Mouse (Mus musculus) retina, adult 2 months (tissue): Measurements from ENCODE around the gene Sirt3.

Experiments
- DNase-seq: peaks from one replicate; pipeline ENCODE4 v3.0.0-alpha.2; 2012; ENCODE audit warnings: low read depth, low spot score

Sirt3 gene

DNA sequence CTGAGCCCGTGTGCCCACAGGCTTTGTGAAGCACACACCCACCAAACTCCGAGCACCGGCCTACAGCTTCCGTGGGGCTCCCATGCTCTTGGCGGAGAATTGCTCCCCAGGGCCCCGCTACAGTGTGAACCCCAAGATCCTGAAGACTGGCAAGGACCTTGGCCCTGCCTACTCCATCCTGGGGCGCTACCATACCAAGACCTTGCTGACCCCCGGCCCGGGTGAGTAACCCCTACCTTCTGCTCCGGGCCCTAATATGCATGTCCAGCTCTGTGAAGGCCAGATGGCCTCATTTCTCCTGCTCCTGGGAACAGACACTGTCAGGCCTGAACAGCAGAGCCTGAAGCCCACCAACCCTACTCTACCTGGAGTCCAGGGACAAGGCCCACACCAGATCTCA is 33.5 kb downstream of the Sirt3 start:
- no peak for DNase-seq

DNA sequence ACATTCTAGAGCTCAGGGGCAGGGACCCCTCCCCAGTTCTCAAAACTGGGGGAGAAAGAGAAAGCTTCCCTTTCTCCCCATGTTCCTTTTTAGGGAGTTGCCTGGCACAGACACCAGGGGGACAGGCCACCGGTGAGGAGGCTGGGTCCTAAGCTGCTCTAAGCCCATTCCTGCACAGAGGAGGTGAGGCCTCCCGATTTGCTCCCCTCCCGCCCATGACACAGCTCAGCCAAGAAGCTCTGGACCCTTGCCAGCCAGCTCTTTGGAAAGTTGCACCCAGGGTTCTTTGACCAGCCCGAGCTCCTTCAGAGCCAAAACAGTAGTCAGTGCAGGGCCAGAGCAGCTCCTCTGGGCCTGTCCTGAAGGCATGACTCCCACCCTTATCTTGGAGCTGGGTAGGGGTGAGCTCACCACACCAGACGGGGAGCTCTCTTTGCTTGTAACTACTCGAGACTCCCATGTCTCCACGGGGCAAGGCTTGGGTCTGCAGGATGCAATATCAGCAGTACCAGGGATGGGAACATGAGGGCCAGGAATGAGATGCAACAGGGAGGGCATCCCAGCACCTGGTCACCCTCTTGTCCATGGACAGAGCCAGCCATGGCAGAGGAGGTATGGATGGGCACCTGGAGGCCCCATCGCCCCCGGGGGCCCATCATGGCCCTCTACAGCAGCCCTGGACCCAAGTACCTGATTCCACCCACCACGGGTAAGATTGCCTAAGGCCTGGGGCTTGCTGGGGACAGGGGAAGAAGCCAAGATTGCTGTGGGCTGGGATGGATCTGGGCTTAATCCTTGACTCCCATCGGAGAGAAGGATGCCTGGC is 34.1 kb downstream of the Sirt3 start, which contains the start of gene Odf3:
TSS of gene Odf3 (plus strand) at position 51 of the 826 bp plus-strand sequence.
- DNase-seq: no peak

DNA sequence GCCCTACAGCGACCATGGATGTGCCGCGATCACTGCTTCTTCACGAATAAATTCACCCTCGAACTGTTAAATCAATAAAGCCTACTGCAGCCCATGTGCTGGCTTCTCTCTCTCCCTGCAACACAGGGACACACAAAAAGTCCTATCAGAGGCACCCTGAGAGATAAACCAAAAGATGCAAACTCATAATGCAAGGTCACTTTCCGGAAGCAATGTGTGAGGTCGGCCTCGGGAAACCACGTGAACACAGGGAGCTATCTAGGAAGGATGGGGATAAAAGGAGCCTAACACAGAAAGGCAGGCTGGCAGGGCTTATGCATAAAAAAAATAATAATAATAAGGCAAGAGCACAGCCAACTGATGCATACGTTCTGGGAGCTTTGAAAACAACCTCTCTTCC is 35.4 kb downstream of the Sirt3 start:
- no peak for DNase-seq

DNA sequence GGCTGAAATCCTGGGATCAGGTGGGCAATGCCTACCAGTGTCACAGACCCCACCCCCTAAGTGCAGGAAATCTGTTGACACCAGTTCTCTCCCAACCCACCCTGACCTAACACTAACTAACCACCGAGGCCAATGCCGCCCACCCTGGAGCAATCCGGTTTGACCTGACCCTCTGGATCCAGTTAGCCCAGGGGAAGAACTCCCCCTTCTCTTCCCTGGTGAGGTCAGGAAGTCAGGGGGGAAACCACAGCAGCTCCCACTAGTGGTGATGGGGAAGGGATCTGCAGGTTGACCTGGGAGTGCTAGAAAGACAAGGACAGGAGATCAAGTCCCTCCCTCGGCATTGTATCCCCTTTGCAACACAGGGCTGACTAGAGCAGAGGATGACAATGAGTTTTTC is 36.4 kb downstream of the Sirt3 start:
- DNase-seq: no peak

DNA sequence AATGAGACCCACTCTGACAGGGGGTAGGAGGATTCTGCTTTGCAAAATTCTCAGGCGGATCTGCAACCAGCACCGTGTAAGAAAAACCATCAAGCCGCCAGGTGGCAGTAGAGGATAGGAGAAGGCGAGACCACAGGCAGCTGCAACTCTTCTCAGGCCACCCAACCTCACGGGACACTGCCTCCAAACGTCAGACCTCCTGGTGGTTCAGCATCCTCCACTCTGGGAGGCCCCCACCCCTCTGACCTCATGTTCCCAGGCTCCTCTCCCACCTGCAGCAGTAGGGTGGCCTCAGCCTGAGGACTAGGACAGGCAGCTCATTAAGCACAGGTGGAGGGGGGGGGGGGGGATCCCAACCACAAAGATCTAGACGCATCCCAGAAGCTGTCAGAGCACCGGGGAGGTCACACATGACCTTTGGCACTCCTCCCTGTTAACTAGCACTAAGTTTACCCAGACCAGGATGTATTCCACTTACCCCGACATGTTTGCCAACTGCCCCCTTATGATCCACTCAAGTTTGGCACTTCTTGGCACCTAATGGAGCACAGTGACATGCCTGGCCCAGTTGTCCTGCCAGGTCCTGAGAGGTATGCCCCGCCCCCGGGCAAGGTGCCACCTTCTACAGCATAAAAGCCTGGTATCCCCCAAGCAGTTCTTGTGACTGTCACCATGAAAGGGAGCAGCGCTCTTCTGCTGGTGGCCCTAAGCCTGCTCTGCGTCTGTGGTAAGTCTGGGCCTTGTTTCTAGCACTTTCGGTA is 37.0 kb downstream of the Sirt3 start, which contains the start of gene Scgb1c1:
TSS of gene Scgb1c1 (plus strand) at position 643 of the 761 bp plus-strand sequence.
- DNase-seq: peak; percentile 67

DNA sequence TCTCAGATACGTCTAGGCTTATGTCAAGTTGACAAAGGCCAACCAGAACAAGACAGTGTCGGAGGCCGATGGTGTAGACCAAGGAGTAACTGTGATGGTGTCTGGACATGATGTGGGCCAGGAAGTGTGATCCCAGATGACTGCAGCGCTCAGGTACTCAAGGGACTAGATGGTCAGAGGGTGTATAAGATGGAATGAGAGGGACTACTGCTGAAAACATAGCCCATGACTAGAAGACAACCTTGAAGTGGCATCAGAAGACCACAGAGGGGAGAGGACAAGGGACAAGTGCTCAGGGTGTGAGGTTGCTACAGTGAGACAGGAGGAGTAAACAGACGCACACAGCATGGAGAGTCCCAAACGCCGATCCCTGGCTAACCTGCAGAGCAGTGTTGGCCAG is 38.3 kb downstream of the Sirt3 start:
- no peak for DNase-seq

DNA sequence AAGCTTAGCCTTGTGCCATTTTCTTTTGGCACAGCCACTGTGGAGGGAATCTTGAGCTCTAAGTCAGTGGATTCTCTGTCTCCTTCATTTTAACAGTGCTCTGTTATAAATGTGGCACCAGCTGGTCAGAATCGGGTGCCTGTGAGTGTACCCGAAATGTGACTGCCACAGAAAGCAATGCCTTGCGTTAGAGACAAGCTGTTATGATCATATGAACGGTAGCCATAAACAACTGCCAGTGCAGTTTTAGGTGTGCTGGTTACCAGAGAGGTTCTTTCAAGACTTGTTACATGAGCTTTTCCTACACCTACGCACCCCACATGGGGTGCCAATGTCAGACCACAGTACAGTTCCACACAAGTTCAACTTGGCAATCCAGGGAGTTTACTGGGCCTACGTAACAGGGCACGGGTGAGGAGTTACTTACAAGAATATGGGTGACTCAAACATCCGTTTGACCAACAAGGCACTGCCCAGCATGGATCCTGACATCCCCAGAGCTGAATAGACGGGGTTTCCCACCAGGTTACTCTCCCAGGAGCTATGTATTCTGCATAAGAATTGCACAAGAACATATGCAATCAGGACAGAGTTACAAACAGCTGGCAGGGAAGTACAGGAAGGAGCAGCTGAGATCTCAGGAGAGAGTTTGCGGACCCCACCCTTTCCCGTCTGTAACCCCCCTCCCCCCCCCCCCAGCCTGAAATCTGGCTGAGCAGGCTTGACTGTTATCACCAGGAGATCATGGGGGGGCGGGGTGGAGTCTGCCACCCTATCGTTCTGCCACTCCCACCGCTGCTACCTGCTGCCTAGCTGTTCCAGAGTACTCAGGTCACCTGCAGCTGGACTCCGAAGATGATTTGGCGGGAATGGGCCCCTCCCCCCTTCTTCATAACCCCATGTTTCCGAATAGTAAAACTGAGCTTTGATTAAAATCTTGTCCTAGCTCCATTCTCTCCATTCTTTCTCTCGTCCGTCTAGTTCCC is 41.1 kb downstream of the Sirt3 start:
- no peak for DNase-seq

DNA sequence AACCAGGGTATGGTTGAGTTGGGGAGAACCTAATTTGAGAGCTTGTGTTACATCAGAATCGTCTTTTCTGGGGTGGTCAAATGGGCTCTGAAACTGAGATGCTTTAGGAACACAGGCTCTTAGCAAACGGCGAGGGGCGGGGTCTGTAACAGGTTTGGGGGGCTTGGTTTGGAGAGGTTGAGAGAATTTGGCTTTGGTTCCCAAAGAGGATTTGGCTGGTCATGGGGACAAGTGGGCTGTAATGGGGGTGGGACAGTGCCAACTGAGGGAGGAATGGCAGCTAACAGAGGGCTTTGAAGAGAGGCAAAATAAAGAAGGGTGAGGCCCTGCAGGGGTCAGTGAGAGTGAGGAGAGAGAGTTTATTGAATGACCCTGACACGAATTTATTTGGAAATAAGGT is 42.6 kb downstream of the Sirt3 start:
- no peak for DNase-seq

DNA sequence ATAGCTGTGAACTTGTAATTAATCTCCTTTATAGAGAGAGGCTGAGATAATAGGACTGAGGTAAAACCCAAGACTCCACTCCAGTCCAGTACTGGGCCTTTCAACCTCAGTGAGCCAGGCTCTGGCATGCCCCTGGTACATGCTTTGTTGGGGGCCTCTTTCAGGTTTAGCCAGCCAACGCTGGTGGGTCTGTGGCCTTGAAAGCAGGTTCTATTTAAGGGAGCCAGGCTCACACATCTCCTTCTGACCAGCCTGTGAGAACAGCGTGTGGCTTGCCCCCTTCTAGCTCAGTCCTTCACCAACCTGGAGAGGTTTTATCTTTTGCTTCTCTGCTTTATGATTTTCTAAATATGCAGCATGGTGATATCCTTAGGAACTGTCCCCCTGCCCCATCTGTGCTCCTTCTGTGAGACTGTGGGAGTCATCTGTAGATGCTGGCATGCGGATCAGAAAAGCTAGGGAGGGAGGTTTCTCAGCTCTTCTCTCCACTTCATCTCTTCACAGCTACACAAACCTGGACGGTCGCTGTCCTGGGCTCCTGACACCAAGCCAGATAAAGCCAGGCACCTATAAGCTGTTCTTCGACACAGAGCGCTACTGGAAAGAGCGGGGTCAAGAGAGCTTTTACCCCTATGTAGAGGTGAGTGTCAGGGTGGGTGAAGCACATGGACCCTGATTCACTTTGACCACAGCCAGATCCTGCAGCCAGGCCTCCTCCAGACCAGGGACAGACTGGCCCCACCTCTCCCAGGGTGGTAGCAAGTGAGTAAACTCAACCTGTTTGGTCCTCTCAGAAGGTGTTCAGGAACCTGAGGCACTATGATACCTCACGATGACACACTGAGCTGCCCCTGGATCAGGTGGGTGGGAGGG is 45.6 kb downstream of the Sirt3 start:
- no peak for DNase-seq

DNA sequence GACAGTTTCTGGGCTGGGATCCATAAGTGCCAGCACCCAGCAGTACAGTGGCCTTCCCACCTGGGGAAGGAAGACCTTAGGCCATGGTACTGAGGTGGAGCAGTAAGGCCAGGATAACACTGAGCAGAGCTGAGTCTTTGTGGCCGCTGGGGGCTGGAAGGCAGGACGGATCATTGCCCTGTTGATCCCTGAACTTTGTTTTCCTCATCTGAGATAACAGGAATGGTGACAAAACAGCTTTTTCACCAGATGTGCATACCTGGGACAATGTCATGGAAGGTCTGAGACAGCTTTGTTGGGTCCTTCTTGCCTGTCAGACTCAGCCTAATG is 46.4 kb downstream of the Sirt3 start:
- DNase-seq: no peak

DNA sequence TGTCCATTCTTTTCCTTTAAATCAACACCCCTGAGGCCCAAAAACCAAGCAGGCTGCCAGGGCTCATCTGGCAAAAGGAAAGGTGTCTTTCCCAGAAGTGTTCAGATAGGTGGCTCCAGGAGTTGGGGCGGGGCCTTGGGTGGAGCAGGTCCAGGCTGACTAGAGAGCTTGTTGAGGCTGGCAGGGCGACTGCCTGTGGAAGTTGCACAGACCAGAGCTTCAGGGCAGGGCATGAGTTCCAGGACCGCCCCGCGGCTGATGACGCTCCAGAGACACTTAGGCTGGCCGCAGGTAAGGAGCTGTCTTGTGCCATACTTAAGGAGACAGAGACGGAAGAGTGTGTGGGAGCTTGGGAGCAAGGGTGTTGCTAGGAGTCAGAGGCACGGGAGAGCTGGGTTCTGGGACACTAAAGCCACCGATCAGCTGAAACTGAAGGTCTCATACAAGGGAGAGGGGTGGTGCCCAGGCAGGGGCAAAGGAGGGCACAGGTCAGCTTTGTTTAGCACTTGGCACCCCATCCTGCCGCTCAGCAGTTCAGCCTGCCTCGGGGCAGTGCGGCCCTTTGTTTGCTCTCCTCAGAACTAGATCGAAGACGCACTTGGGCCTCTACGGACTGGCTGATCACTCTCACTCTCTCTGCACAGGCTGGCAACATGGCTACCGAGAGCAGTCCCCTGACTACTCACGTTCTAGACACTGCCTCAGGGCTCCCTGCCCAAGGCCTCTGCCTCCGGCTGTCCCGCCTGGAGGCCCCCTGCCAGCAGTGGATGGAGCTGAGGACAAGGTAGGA is 46.9 kb downstream of the Sirt3 start, which contains the start of gene Urah:
TSS of gene Urah (plus strand) at position 51 of the 790 bp plus-strand sequence.
- no peak for DNase-seq

DNA sequence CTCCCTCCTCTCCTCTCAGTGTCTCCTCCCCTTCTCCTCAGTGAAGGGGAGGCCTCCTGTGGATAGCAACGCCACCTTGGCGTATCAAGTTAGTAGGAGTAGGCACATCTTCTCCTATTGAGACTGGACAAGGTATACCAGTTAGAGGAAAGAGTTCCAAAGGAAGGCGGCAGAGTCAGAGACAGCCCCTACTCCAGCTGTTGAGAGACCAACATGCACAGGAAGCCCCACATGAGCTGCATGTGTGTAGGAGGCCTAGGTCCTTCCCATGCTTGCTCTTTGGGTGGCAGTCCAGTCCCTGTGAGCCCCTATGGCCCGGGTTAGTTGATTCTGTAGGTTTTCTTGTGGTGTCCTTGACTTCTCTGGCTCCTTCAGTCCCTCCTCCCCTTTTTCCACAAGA is 48.8 kb downstream of the Sirt3 start:
- no peak for DNase-seq

DNA sequence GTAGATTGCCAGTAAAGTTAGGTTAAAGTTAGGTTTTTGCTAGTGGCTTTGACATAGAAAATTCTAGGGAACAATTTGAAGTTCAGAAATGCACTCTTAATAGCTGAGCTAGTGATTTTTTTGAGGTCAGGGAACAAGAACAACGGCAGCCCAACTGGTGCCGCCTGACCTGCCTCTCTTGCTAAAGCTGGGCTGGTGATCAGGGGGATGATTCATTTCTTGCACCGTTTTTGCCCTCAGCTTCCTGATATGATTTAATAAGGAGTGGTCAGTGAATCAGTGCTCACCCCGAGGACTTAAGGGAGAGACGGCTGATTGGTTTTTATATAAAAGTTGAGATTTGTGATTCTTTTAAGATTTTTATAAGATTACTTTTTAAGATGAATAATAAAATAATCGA is 50.7 kb downstream of the Sirt3 start:
- DNase-seq: no peak

DNA sequence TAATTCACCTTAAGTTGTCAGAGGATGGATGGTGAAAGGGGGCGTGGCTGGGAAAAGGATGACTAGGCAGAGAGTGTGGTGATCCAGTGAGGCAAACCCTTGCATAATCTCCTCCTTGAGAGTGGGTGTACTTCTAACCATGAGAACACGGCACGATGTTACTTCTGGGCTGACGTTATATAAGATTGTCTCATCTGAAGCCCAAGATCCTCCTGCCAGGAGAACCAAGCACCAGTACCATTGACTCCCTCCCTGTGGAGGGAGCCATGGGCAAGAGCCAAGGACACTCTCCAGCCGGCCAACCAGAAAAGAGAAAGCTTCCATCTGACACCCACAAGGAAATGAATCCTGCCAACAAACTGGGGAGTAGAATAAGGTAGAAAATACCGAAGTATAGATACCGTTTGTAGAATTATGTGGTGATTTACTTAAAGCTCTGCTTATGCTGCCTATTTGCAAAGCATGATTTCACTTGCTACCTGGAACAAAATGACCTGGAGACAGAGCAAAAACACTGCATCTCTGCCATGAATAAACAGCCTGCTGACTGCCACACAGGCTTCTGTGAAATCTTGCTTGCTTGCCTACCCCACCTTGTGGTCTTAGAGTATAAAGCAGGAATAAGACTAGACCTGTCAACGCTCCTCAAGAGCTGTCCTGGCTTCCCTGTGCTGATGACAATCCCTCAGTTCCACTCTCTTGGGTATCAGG is 53.8 kb downstream of the Sirt3 start:
- no peak for DNase-seq

DNA sequence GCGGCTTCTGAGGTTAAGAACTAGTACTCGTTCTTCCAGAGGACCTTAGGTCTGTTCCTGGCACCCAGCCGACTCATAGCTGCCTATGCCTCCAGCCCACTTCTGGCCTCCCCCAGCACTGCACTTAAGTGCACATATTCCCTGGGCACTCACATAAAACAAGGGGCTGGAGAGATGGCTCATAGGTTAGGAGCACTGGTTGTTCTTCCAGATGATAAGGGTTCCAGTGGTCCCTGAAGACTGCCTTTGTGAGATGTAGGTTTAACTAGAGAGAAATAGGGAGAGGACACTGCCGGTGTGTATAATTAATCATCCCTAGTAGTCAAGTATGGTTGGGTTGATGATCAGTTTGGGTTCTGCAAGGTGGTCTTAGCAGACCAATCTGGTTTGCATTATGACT is 59.4 kb downstream of the Sirt3 start:
- no peak for DNase-seq

DNA sequence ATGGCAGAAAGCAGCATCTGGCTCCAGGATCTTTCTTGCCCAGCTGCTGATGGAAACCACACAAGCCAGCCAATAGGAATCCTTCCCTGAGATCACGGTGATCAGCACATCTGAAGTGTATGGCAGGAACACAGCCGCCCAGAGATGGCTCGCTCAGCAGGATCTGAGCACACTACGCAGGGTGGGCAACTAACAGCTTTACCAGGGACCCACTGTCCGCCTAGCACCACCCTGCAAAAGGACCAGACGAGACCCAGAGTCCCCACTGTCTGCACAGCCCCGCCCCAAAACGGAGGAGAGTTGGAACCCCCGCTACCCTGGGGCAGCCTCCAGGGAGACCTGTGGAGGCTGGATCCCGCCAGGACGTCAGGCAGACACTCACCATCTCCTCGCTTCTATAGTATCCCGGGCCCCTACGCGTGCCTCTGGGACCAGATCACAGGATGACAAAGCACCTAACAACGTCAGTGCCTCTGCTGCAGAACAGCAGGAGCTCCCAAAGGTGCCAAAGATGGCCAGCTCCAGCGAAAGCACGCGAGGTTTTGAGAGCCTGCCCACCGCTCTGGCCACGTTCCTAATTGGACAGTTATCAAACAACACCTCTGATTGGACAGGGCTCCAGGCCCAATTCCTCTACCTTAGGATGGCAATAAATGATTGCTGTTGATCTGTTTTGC is 60.3 kb downstream of the Sirt3 start, which contains the start of gene Zfp941:
TSS of gene Zfp941 (minus strand) at position 526 of the 677 bp plus-strand sequence.
- DNase-seq: no peak

DNA sequence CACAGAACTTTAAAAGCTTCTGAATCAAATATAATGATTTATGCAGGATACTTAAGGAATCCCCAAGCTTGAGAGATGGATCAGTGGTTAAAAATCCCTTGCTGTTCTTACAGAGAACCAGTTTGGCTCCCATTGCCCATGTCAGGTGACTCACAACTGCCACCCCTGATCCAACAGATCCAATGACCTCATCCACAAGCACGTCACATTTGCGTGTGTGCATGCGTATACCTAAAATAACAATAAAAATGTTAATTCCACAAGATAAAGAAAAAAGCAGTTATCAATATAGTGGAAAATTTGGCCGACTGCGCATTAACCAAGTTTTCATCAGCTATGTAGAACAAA is 60.8 kb downstream of the Sirt3 start:
- DNase-seq: no peak

DNA sequence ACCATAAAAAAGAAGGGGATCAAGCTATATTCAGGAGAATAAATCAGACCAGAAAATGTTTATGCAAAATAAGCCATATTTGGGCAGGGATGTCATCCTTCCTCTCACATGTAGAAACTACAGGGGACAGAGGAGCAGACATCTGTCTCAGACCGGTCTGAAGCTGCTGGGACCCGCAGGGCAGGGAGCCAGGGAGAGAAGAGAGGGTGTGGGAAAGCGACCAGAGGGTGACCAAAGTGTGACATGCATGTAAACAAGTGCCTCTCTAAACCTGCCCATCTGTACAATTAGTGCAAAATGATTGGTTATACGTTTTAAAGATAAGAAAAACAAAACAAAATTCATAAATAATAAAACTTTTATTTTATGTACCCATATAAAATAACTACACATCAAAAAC is 61.9 kb downstream of the Sirt3 start:
- DNase-seq: no peak
